Mouse (Mus musculus): Measurements from ENCODE around the gene Pmm2. TPM values are rescaled to one million over a fixed set of nuclear protein-coding genes. Genes with fewer than 3 reads are reported as not detected.

The Pmm2 gene
- total and polyA plus RNA-seq, 2 experiments from 2014 or later, result 25.7 to 33.1 TPM

GRCm38 (mm10) chr16:8670041-8671035, 32.9 kb downstream of the Pmm2 start:
- H3K4me1 ChIP-seq (ENCODE audit: insufficient read depth, low read length), result peaks cover 26% of the 10 kb centered on the region; the same call in 1 of the 2 replicates
- DNase-seq (ENCODE audit: low spot score), result peak; percentile 69
- H3K9ac ChIP-seq (replicated peaks; ENCODE audit: low read length), result peak overlapping the region; percentile 74
- TF ChIP-seq CTCF (IDR thresholded peaks at IDR 0.05; ENCODE audit: low read depth), result no peak
- H3K27ac ChIP-seq, result peak overlapping the region; percentile 78; the same call in 1 of the 2 replicates
- no peaks in the 10 kb centered on the region for H3K36me3 ChIP-seq (ENCODE audit: insufficient read depth, low read length)
- peak overlapping the region; percentile 77 for H3K4me2 ChIP-seq (ENCODE audit: low read depth, low read length)
- H3K27me3 ChIP-seq (ENCODE audit: insufficient read depth, low read length), result no peaks in the 10 kb centered on the region
- WGBS, result 7% methylated on average over 15 of the region's 15 CpGs
- peak; percentile 59 for ATAC-seq
- no peaks in the 10 kb centered on the region for H3K9me3 ChIP-seq (ENCODE audit: low read length)
- peak overlapping the region; percentile 78 for H3K4me3 ChIP-seq (ENCODE audit: low read length)

- under 1% methylated on average over 67 of the region's 67 CpGs for WGBS
- Histone ChIP-seq H3K4me1 (ENCODE audit: insufficient read depth, low read length) (peaks cover 26% of the 10 kb centered on the region; the same call in 1 of the 2 replicates), H3K9me3 (ENCODE audit: low read length) (no peaks in the 10 kb centered on the region), H3K4me3 (ENCODE audit: low read length) (peak within 1 kb of the TSS; percentile 78), H3K27ac (peak within 1 kb of the TSS; percentile 78), H3K4me2 (ENCODE audit: low read depth, low read length) (peak within 1 kb of the TSS; percentile 77), H3K9ac (replicated peaks; ENCODE audit: low read length) (peak within 1 kb of the TSS; percentile 74), H3K36me3 (ENCODE audit: insufficient read depth, low read length) (no peaks in the 10 kb centered on the region), H3K27me3 (ENCODE audit: insufficient read depth, low read length) (no peaks in the 10 kb centered on the region)
- peak; percentile 89 for ATAC-seq
- peak; percentile 96 for DNase-seq (ENCODE audit: low spot score)
- peak; percentile 37 for TF ChIP-seq CTCF (IDR thresholded peaks at IDR 0.05; ENCODE audit: low read depth)
These were observed 34.3 kb downstream of the Pmm2 start, which contains the start of gene Carhsp1 for GRCm38 (mm10) chr16:8671551-8672349. Gene Carhsp1 (minus strand): TSS chr16:8672155.

GRCm38 (mm10) chr16:8672350-8672687, 34.8 kb downstream of the Pmm2 start:
- Histone ChIP-seq H3K4me3 (ENCODE audit: low read length) (peak overlapping the region; percentile 78), H3K4me1 (ENCODE audit: insufficient read depth, low read length) (peaks cover 26% of the 10 kb centered on the region; the same call in 1 of the 2 replicates), H3K4me2 (ENCODE audit: low read depth, low read length) (peak overlapping the region; percentile 77), H3K9me3 (ENCODE audit: low read length) (no peaks in the 10 kb centered on the region), H3K27ac (peak overlapping the region; percentile 78; the same call in 1 of the 2 replicates), H3K9ac (replicated peaks; ENCODE audit: low read length) (peak overlapping the region; percentile 74), H3K36me3 (ENCODE audit: insufficient read depth, low read length) (no peaks in the 10 kb centered on the region), H3K27me3 (ENCODE audit: insufficient read depth, low read length) (no peaks in the 10 kb centered on the region)
- 0% methylated on average over 11 of the region's 18 CpGs for WGBS
- TF ChIP-seq CTCF (IDR thresholded peaks at IDR 0.05; ENCODE audit: low read depth), result no peak
- DNase-seq (ENCODE audit: low spot score) (no peak), ATAC-seq (no peak)

GRCm38 (mm10) chr16:8672811-8673210, 35.3 kb downstream of the Pmm2 start:
- DNase-seq (ENCODE audit: low spot score), result no peak
- Histone ChIP-seq H3K4me3 (ENCODE audit: low read length) (no peak overlapping the region), H3K4me2 (ENCODE audit: low read depth, low read length) (peak overlapping the region; percentile 77; the same call in 1 of the 2 replicates), H3K27ac (no peak overlapping the region), H3K9ac (replicated peaks; ENCODE audit: low read length) (no peak overlapping the region), H3K9me3 (ENCODE audit: low read length) (no peaks in the 10 kb centered on the region), H3K4me1 (ENCODE audit: insufficient read depth, low read length) (peaks cover 23% of the 10 kb centered on the region; the same call in 1 of the 2 replicates), H3K27me3 (ENCODE audit: insufficient read depth, low read length) (no peaks in the 10 kb centered on the region), H3K36me3 (ENCODE audit: insufficient read depth, low read length) (no peaks in the 10 kb centered on the region)
- ATAC-seq, result no peak
- no peak for TF ChIP-seq CTCF (IDR thresholded peaks at IDR 0.05; ENCODE audit: low read depth)

GRCm38 (mm10) chr16:8673343-8673742, 35.9 kb downstream of the Pmm2 start:
- Histone ChIP-seq H3K9ac (replicated peaks; ENCODE audit: low read length) (no peak overlapping the region), H3K9me3 (ENCODE audit: low read length) (no peaks in the 10 kb centered on the region), H3K4me2 (ENCODE audit: low read depth, low read length) (no peak overlapping the region), H3K27ac (no peak overlapping the region), H3K36me3 (ENCODE audit: insufficient read depth, low read length) (no peaks in the 10 kb centered on the region), H3K4me1 (ENCODE audit: insufficient read depth, low read length) (peaks cover 18% of the 10 kb centered on the region; the same call in 1 of the 2 replicates), H3K4me3 (ENCODE audit: low read length) (no peak overlapping the region), H3K27me3 (ENCODE audit: insufficient read depth, low read length) (no peaks in the 10 kb centered on the region)
- ATAC-seq, result no peak
- TF ChIP-seq CTCF (IDR thresholded peaks at IDR 0.05; ENCODE audit: low read depth), result no peak
- 68% methylated on average over 6 of the region's 6 CpGs for WGBS
- no peak for DNase-seq (ENCODE audit: low spot score)

- TF ChIP-seq CTCF (IDR thresholded peaks at IDR 0.05; ENCODE audit: low read depth), result peak; percentile 90
- H3K9ac ChIP-seq (replicated peaks; ENCODE audit: low read length), result no peak overlapping the region
- peak; percentile 82 for DNase-seq (ENCODE audit: low spot score)
- ATAC-seq, result 0 out of 2 replicates have a peak, but pooled peaks have one; percentile 14
- no peak overlapping the region for H3K4me3 ChIP-seq (ENCODE audit: low read length)
- no peak overlapping the region for H3K27ac ChIP-seq
- H3K9me3 ChIP-seq (ENCODE audit: low read length), result no peaks in the 10 kb centered on the region
- peaks cover 12% of the 10 kb centered on the region; the same call in 1 of the 2 replicates for H3K4me1 ChIP-seq (ENCODE audit: insufficient read depth, low read length)
- H3K27me3 ChIP-seq (ENCODE audit: insufficient read depth, low read length), result no peaks in the 10 kb centered on the region
- WGBS, result under 1% methylated on average over 8 of the region's 8 CpGs
- no peaks in the 10 kb centered on the region for H3K36me3 ChIP-seq (ENCODE audit: insufficient read depth, low read length)
- no peak overlapping the region for H3K4me2 ChIP-seq (ENCODE audit: low read depth, low read length)
These were observed 36.7 kb downstream of the Pmm2 start for GRCm38 (mm10) chr16:8674165-8674564.

Data from hindbrain, postnatal 0 days (tissue).